In the genomic region with DNA sequence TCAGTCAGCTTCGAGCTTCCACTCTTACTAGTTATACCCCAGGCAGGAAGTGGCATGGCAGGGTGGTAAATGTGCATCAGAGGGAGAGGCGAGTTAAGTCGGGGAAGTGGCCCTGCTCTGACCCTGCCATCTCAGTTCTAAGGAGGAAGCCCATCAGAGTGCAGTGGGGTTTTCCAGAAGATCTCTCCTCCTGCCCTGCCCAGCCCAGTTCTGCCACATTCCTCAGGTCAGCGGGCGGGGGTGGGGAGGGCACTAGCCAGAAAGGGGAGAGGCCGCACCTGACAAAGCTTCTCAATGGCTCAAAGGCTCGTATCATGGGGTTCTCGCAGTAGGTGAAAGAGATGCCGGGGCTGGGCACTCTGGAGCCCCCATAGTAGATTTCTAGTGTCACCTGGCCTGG, we compare ENCODE assay signal across 15 mouse cellular contexts. TPM values are rescaled to one million over a fixed set of nuclear protein-coding genes. Genes with fewer than 3 reads are reported as not detected.
DNase-seq lines count a peak whose midpoint lies in the region; ATAC-seq and TF ChIP-seq lines count a peak whose summit lies in the region.
"Had no signal": no experiment of that assay in that cellular context is flagged by ENCODE, and none has a peak within 500 bp of the region (broad histone marks: within the 10 kb centered on the region; RNA-seq: fewer than 3 reads in every experiment).

No protein-coding gene starts in this region.

- peaks cover 96% of the 10 kb centered on the region for H3K36me3 ChIP-seq in kidney, postnatal 0 days (ENCODE audit: insufficient read depth, low read length)
- peaks cover 93% of the 10 kb centered on the region for H3K36me3 ChIP-seq in intestine, embryonic 15.5 days
- peaks cover 79% of the 10 kb centered on the region for H3K36me3 ChIP-seq in lung, embryonic 16.5 days (ENCODE audit: control insufficient read depth, insufficient read depth, low read length)
- H3K36me3 ChIP-seq in stomach, embryonic 15.5 days: peaks cover 95% of the 10 kb centered on the region

- H3K4me3 ChIP-seq in kidney, postnatal 0 days (replicated peaks; ENCODE audit: low read depth, low read length): no peak overlapping the region
- no peak overlapping the region for H3K4me3 ChIP-seq in intestine, embryonic 15.5 days (replicated peaks)
- no peak overlapping the region for H3K4me3 ChIP-seq in lung, embryonic 16.5 days (ENCODE audit: low read length)
- no peak overlapping the region for H3K4me3 ChIP-seq in stomach, embryonic 15.5 days (replicated peaks)
- H3K4me3 ChIP-seq: embryonic facial prominence, embryonic 15.5 days; liver, embryonic 13.5 days; midbrain, embryonic 15.5 days had no signal

- H3K27ac ChIP-seq in kidney, postnatal 0 days: peak overlapping the region; percentile 31; the same call in 1 of the 2 replicates
- no peak overlapping the region for H3K27ac ChIP-seq in intestine, embryonic 15.5 days
- H3K27ac ChIP-seq in lung, embryonic 16.5 days (ENCODE audit: low read length): peak overlapping the region; percentile 81
- no peak overlapping the region for H3K27ac ChIP-seq in stomach, embryonic 15.5 days
- H3K27ac ChIP-seq: embryonic facial prominence, embryonic 15.5 days; liver, embryonic 13.5 days; midbrain, embryonic 15.5 days had no signal

- H3K4me2 ChIP-seq in kidney, postnatal 0 days (ENCODE audit: low read length): no peak overlapping the region
- H3K4me2 ChIP-seq in intestine, embryonic 15.5 days (replicated peaks): no peak overlapping the region
- H3K4me2 ChIP-seq in lung, embryonic 16.5 days (ENCODE audit: low read depth, low read length): peak overlapping the region; percentile 16; the same call in 1 of the 2 replicates
- no peak overlapping the region for H3K4me2 ChIP-seq in stomach, embryonic 15.5 days
- H3K4me2 ChIP-seq: embryonic facial prominence, embryonic 15.5 days; liver, embryonic 13.5 days; midbrain, embryonic 15.5 days had no signal

- ATAC-seq in kidney, postnatal 0 days (replicated peaks; ENCODE audit: low FRiP score, low read depth): peak; percentile 57
- peak; percentile 38 for ATAC-seq in intestine, embryonic 15.5 days
- ATAC-seq in lung, embryonic 16.5 days (ENCODE audit: low read depth): peak; percentile 78
- ATAC-seq in stomach, embryonic 15.5 days (ENCODE audit: insufficient read depth, low FRiP score, low read depth): 0 out of 2 replicates have a peak, but pooled peaks have one; percentile 32
- no peak for ATAC-seq in frontal cortex, adult (ENCODE audit: low TSS enrichment)
- ATAC-seq: inflammation-experienced regulatory T-cells, adult 6 months; midbrain, embryonic 15.5 days had no signal

- 69% methylated on average over 9 of the region's 9 CpGs for WGBS in kidney, postnatal 0 days
- WGBS in intestine, embryonic 15.5 days: 65% methylated on average over 9 of the region's 9 CpGs
- WGBS in lung, embryonic 16.5 days: 54% methylated on average over 9 of the region's 9 CpGs
- WGBS in stomach, embryonic 15.5 days: 65% methylated on average over 9 of the region's 9 CpGs

- H3K9ac ChIP-seq in kidney, postnatal 0 days (ENCODE audit: low read depth, low read length): no peak overlapping the region
- no peak overlapping the region for H3K9ac ChIP-seq in intestine, embryonic 15.5 days
- H3K9ac ChIP-seq in lung, embryonic 16.5 days (ENCODE audit: low read length): no peak overlapping the region
- no peak overlapping the region for H3K9ac ChIP-seq in stomach, embryonic 15.5 days
- H3K9ac ChIP-seq: embryonic facial prominence, embryonic 15.5 days; liver, embryonic 13.5 days; midbrain, embryonic 15.5 days had no signal

- no peaks in the 10 kb centered on the region for H3K27me3 ChIP-seq in kidney, postnatal 0 days (ENCODE audit: insufficient read depth, low read length)
- no peaks in the 10 kb centered on the region for H3K27me3 ChIP-seq in intestine, embryonic 15.5 days (replicated peaks)
- H3K27me3 ChIP-seq in lung, embryonic 16.5 days (ENCODE audit: control insufficient read depth, insufficient read depth, low read depth, low read length): no peaks in the 10 kb centered on the region
- no peaks in the 10 kb centered on the region for H3K27me3 ChIP-seq in stomach, embryonic 15.5 days (replicated peaks)
- H3K27me3 ChIP-seq: embryonic facial prominence, embryonic 15.5 days; liver, embryonic 13.5 days; midbrain, embryonic 15.5 days had no signal

- no peaks in the 10 kb centered on the region for H3K9me3 ChIP-seq in kidney, postnatal 0 days (replicated peaks; ENCODE audit: low read length)
- no peaks in the 10 kb centered on the region for H3K9me3 ChIP-seq in intestine, embryonic 15.5 days
- H3K9me3 ChIP-seq in lung, embryonic 16.5 days (ENCODE audit: control insufficient read depth, low read length): no peaks in the 10 kb centered on the region
- no peaks in the 10 kb centered on the region for H3K9me3 ChIP-seq in stomach, embryonic 15.5 days
- H3K9me3 ChIP-seq: embryonic facial prominence, embryonic 15.5 days; liver, embryonic 13.5 days; midbrain, embryonic 15.5 days had no signal

- TF ChIP-seq CTCF in kidney, postnatal 0 days (IDR thresholded peaks at IDR 0.05; ENCODE audit: low read depth): no peak

- H3K4me1 ChIP-seq in kidney, postnatal 0 days (replicated peaks; ENCODE audit: insufficient read depth, low read length): no peaks in the 10 kb centered on the region
- H3K4me1 ChIP-seq in intestine, embryonic 15.5 days (replicated peaks): 0 out of 2 replicates have a peak, but pooled peaks cover 3% of the 10 kb centered on the region
- H3K4me1 ChIP-seq in lung, embryonic 16.5 days (replicated peaks; ENCODE audit: control insufficient read depth, insufficient read depth, low read length): peaks cover 5% of the 10 kb centered on the region; the same call in 1 of the 2 replicates
- 0 out of 2 replicates have a peak, but pooled peaks cover 2% of the 10 kb centered on the region for H3K4me1 ChIP-seq in stomach, embryonic 15.5 days
- H3K4me1 ChIP-seq: embryonic facial prominence, embryonic 15.5 days; liver, embryonic 13.5 days; midbrain, embryonic 15.5 days had no signal

- no peak for DNase-seq in kidney, postnatal 0 days (ENCODE audit: low spot score)
- DNase-seq in kidney, postnatal 10 days: no peak
- no peak for DNase-seq in layer of hippocampus, postnatal 14 days (ENCODE audit: low spot score in 2 of 2)
- DNase-seq: cerebellum, adult 8-10 months; gastrocnemius, postnatal 10 days; heart, adult 18-20 months; liver, embryonic 13.5 days; thymus, postnatal 4 days had no signal

RNA-seq across cellular contexts. Expression of gene Mapk11, which starts 12.0 kb away (rescaled TPM):
- 7.5 and 9.3 TPM in 2 replicates for polyA plus RNA-seq in kidney, postnatal 0 days (2015; fragmentation: Nextera tagmentation; extraction: Ambion mirVana)
- polyA plus RNA-seq in intestine, embryonic 15.5 days (2015; fragmentation: Nextera tagmentation; extraction: Ambion mirVana): 5.8 and 6.0 TPM in 2 replicates
- polyA plus RNA-seq in lung, embryonic 16.5 days (2015; fragmentation: Nextera tagmentation; extraction: Ambion mirVana): 9.6 and 10.3 TPM in 2 replicates
- 5.9 and 6.4 TPM in 2 replicates for polyA plus RNA-seq in stomach, embryonic 15.5 days (2015; fragmentation: Nextera tagmentation; extraction: Ambion mirVana)
- 10 to 100 TPM; 23.2 to 24.9 TPM for total RNA-seq in layer of hippocampus, postnatal 14 days (2021)

RNA-seq across cellular contexts. Expression of gene Plxnb2, which starts 19.2 kb away (rescaled TPM):
- polyA plus RNA-seq in kidney, postnatal 0 days (2015; fragmentation: Nextera tagmentation; extraction: Ambion mirVana): 126 and 130 TPM in 2 replicates
- polyA plus RNA-seq in intestine, embryonic 15.5 days (2015; fragmentation: Nextera tagmentation; extraction: Ambion mirVana): 107 and 118 TPM in 2 replicates
- polyA plus RNA-seq in lung, embryonic 16.5 days (2015; fragmentation: Nextera tagmentation; extraction: Ambion mirVana): 134 and 139 TPM in 2 replicates
- polyA plus RNA-seq in stomach, embryonic 15.5 days (2015; fragmentation: Nextera tagmentation; extraction: Ambion mirVana): 128 and 129 TPM in 2 replicates
- total RNA-seq in layer of hippocampus, postnatal 14 days (2021): 10 to 100 TPM; 60.1 to 74.0 TPM

RNA-seq across cellular contexts. Expression of gene Mapk12, which starts 20.9 kb away (rescaled TPM):
- polyA plus RNA-seq in kidney, postnatal 0 days (2015; fragmentation: Nextera tagmentation; extraction: Ambion mirVana): 12.3 and 13.5 TPM in 2 replicates
- polyA plus RNA-seq in intestine, embryonic 15.5 days (2015; fragmentation: Nextera tagmentation; extraction: Ambion mirVana): 3.6 and 4.2 TPM in 2 replicates
- 12.2 and 13.9 TPM in 2 replicates for polyA plus RNA-seq in lung, embryonic 16.5 days (2015; fragmentation: Nextera tagmentation; extraction: Ambion mirVana)
- polyA plus RNA-seq in stomach, embryonic 15.5 days (2015; fragmentation: Nextera tagmentation; extraction: Ambion mirVana): 3.8 and 4.7 TPM in 2 replicates
- total RNA-seq in layer of hippocampus, postnatal 14 days (2021): 1 to 10 TPM; 3.5 to 5.4 TPM

RNA-seq across cellular contexts. Expression of gene Hdac10, which starts 32.9 kb away (rescaled TPM):
- polyA plus RNA-seq in kidney, postnatal 0 days (2015; fragmentation: Nextera tagmentation; extraction: Ambion mirVana): 12.8 and 13.2 TPM in 2 replicates
- polyA plus RNA-seq in intestine, embryonic 15.5 days (2015; fragmentation: Nextera tagmentation; extraction: Ambion mirVana): 20.3 and 20.8 TPM in 2 replicates
- 22.0 and 23.4 TPM in 2 replicates for polyA plus RNA-seq in lung, embryonic 16.5 days (2015; fragmentation: Nextera tagmentation; extraction: Ambion mirVana)
- polyA plus RNA-seq in stomach, embryonic 15.5 days (2015; fragmentation: Nextera tagmentation; extraction: Ambion mirVana): 20.9 and 23.3 TPM in 2 replicates
- 10 to 100 TPM; 14.6 to 14.9 TPM for total RNA-seq in layer of hippocampus, postnatal 14 days (2021)

RNA-seq across cellular contexts. Expression of gene Dennd6b, which starts 34.9 kb away (rescaled TPM):
- 10.4 and 11.7 TPM in 2 replicates for polyA plus RNA-seq in kidney, postnatal 0 days (2015; fragmentation: Nextera tagmentation; extraction: Ambion mirVana)
- 12.1 and 13.1 TPM in 2 replicates for polyA plus RNA-seq in intestine, embryonic 15.5 days (2015; fragmentation: Nextera tagmentation; extraction: Ambion mirVana)
- 12.2 and 12.5 TPM in 2 replicates for polyA plus RNA-seq in lung, embryonic 16.5 days (2015; fragmentation: Nextera tagmentation; extraction: Ambion mirVana)
- polyA plus RNA-seq in stomach, embryonic 15.5 days (2015; fragmentation: Nextera tagmentation; extraction: Ambion mirVana): 12.5 and 14.9 TPM in 2 replicates
- 10 to 100 TPM; 29.9 to 35.5 TPM for total RNA-seq in layer of hippocampus, postnatal 14 days (2021)

Comparison
In these comparisons a context has a peak if more than half of its experiments do, and no peak if none do; other contexts are left out.
1. H3K27ac ChIP-seq: peak in kidney, postnatal 0 days (single experiment) and lung, embryonic 16.5 days (single experiment); none in intestine, embryonic 15.5 days (single experiment) and stomach, embryonic 15.5 days (single experiment).